Mouse (Mus musculus) forebrain, embryonic 15.5 days (tissue): ENCODE data around the gene Dvl3. TPM values are rescaled to one million over a fixed set of nuclear protein-coding genes. Genes with fewer than 3 reads are reported as not detected.

ENCODE experiments used
- ATAC-seq: fragments of 200-750 bp; cut with Nextera tagmentation; replicated peaks from 2 replicates; pipeline ENCODE4 v1.8.0; 2017; ENCODE audit warnings: mild to moderate bottlenecking, moderate TSS enrichment, moderate library complexity
- H3K27ac ChIP-seq: fragments of 300-500 bp; sonication (generic); replicated peaks from 2 replicates; pipeline ENCODE4 v1.5.1; 2015; ENCODE audit warnings: mild to moderate bottlenecking, inconsistent platforms
- H3K27me3 ChIP-seq: fragments of 300-500 bp; sonication (generic); 2 replicates; pipeline ENCODE4 v1.6.1; 2015; ENCODE audit warnings: inconsistent platforms
- H3K36me3 ChIP-seq: fragments of 300-500 bp; sonication (generic); 2 replicates; pipeline ENCODE4 v1.6.1; 2015; ENCODE audit warnings: mild to moderate bottlenecking, inconsistent platforms
- H3K4me1 ChIP-seq: fragments of 300-500 bp; sonication (generic); 2 replicates; pipeline ENCODE4 v1.6.1; 2015; ENCODE audit warnings: inconsistent platforms
- H3K4me2 ChIP-seq: fragments of 300-500 bp; sonication (generic); replicated peaks from 2 replicates; pipeline ENCODE4 v1.6.1; 2015; ENCODE audit warnings: mild to moderate bottlenecking, inconsistent platforms
- H3K4me3 ChIP-seq: fragments of 300-500 bp; sonication (generic); 2 replicates; pipeline ENCODE4 v1.5.1; 2015; ENCODE audit warnings: mild to moderate bottlenecking, inconsistent platforms
- H3K9ac ChIP-seq: fragments of 300-500 bp; sonication (generic); replicated peaks from 2 replicates; pipeline ENCODE4 v1.6.1; 2015; ENCODE audit warnings: mild to moderate bottlenecking, inconsistent platforms
- H3K9me3 ChIP-seq: fragments of 300-500 bp; sonication (generic); 2 replicates; pipeline ENCODE4 v1.6.1; 2016; ENCODE audit warnings: inconsistent platforms
- WGBS: fragments of 180-500 bp; shearing (Covaris S2); methylation state at CpG from one replicate; pipeline ENCODE4 v1.1.7; 2015; ENCODE audit warnings: mixed read lengths; 5-methylcytosine and 5-hydroxymethylcytosine counted together
- polyA plus RNA-seq: library from polyadenylated mRNA; unstranded; fragments of >200 nt; fragmentation: Nextera tagmentation; extraction: Ambion mirVana; gene quantifications from 2 replicates; pipeline ENCODE4 v1.2.1, GENCODE M21; 2015

Gene Dvl3
- polyA plus RNA-seq, 1 experiment from 2014 or later: 33.7 TPM

GRCm38 (mm10) chr16:20557381-20557780, 40.6 kb downstream of the Dvl3 start:
- peaks cover 79% of the 10 kb centered on the region for H3K36me3 ChIP-seq
- no peak overlapping the region for H3K4me2 ChIP-seq
- no peak for ATAC-seq
- no peak overlapping the region for H3K4me3 ChIP-seq
- no peak overlapping the region for H3K27ac ChIP-seq
- no peaks in the 10 kb centered on the region for H3K9me3 ChIP-seq
- no peaks in the 10 kb centered on the region for H3K27me3 ChIP-seq
- no peak overlapping the region for H3K9ac ChIP-seq
- H3K4me1 ChIP-seq: no peaks in the 10 kb centered on the region
- WGBS: 90% methylated on average over 7 of the region's 7 CpGs

- Histone ChIP-seq H3K27ac (no peak overlapping the region), H3K9ac (no peak overlapping the region), H3K9me3 (no peaks in the 10 kb centered on the region), H3K4me3 (no peak overlapping the region), H3K27me3 (no peaks in the 10 kb centered on the region), H3K36me3 (peaks cover 29% of the 10 kb centered on the region), H3K4me2 (no peak overlapping the region), H3K4me1 (no peaks in the 10 kb centered on the region)
- 56% methylated on average over 1 of the region's 1 CpGs for WGBS
- no peak for ATAC-seq
These were observed 48.3 kb downstream of the Dvl3 start for GRCm38 (mm10) chr16:20565075-20565474.

Other genes with a start within 250 kb of the Dvl3 start
- gene Parl, start 214.6 kb upstream of the Dvl3 start, polyA plus RNA-seq: 78.9 and 89.7 TPM in 2 replicates
- gene Cyp2ab1, start 191.6 kb upstream of the Dvl3 start, polyA plus RNA-seq: not detected in 2 replicates
- gene Abcc5, start 90.6 kb upstream of the Dvl3 start, polyA plus RNA-seq: 143 and 144 TPM in 2 replicates
- 96.8 and 98.9 TPM in 2 replicates for gene Eif2b5, start 18.2 kb upstream of the Dvl3 start, polyA plus RNA-seq
- gene Ap2m1, start 18.5 kb downstream of the Dvl3 start, polyA plus RNA-seq: 1,124 and 1,145 TPM in 2 replicates
- 74.0 and 74.5 TPM in 2 replicates for gene Abcf3, start 31.6 kb downstream of the Dvl3 start, polyA plus RNA-seq
- 4.3 and 5.3 TPM in 2 replicates for gene Vwa5b2, start 72.5 kb downstream of the Dvl3 start, polyA plus RNA-seq
- gene Eef1akmt4, start 94.6 kb downstream of the Dvl3 start, polyA plus RNA-seq: 16.3 and 18.9 TPM in 2 replicates
- gene Gm49333, start 94.6 kb downstream of the Dvl3 start, polyA plus RNA-seq: not detected in 2 replicates
- 30.5 and 34.0 TPM in 2 replicates for gene Alg3, start 94.8 kb downstream of the Dvl3 start, polyA plus RNA-seq
- gene Camk2n2, start 104.3 kb downstream of the Dvl3 start, polyA plus RNA-seq: 19.2 and 20.9 TPM in 2 replicates
- 11.9 and 12.7 TPM in 2 replicates for gene Ece2, start 112.8 kb downstream of the Dvl3 start, polyA plus RNA-seq
- gene Psmd2, start 134.7 kb downstream of the Dvl3 start, polyA plus RNA-seq: 379 and 388 TPM in 2 replicates
- gene Eif4g1, start 151.3 kb downstream of the Dvl3 start, polyA plus RNA-seq: 137 and 140 TPM in 2 replicates
- 51.8 and 54.4 TPM in 2 replicates for gene Fam131a, start 176.3 kb downstream of the Dvl3 start, polyA plus RNA-seq
- gene Polr2h, start 200.7 kb downstream of the Dvl3 start, polyA plus RNA-seq: 86.4 and 96.1 TPM in 2 replicates
- gene Clcn2, start 200.8 kb downstream of the Dvl3 start, polyA plus RNA-seq: 19.2 and 19.8 TPM in 2 replicates
- gene Chrd, start 216.1 kb downstream of the Dvl3 start, polyA plus RNA-seq: 3.5 and 3.7 TPM in 2 replicates
- gene Thpo, start 217.5 kb downstream of the Dvl3 start, polyA plus RNA-seq: 0.80 and 0.91 TPM in 2 replicates